Mouse (Mus musculus): ENCODE results near the gene Mlf1.

The Mlf1 gene

DNA sequence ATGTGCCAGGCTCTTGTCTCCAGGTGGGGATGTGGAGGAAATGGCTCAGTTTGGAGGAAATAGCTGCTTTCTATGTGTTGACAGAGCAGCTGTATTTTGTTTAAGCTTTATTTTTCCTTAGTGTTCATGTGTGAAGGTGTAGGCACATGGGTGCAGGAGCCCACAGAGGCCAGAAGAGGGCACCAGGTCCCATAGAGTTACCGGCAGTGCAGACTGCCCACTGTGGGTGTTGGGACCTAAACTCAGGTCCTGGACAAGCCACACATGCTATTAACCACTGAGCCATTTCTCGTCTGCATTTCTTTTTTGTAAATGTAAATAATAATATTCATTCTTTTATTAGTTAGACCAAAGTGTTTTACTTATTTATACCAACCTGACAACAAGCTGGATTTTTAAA, 73.2 kb downstream of the Mlf1 start:
- no peak for DNase-seq (ENCODE audit: low read depth, low spot score)
